Mouse (Mus musculus): ENCODE measurements around the gene Tmc6.

- no peak for TF ChIP-seq GATA1 (IDR thresholded peaks at IDR 0.05; ENCODE audit: borderline replicate concordance, low read length)
- TF ChIP-seq FLI1 (IDR thresholded peaks at IDR 0.05; ENCODE audit: low read length) = no peak
Observed at GRCm38 (mm10) chr11:117762246-117762645, 19.8 kb downstream of the Tmc6 start.

Data from megakaryocyte, embryonic 14.5 days (primary cell).